Mouse (Mus musculus): ENCODE results near the gene Tnfrsf18. TPM values are rescaled to one million over a fixed set of nuclear protein-coding genes. Genes with fewer than 3 reads are reported as not detected.

Gene Tnfrsf18
- total and polyA plus RNA-seq, 2 experiments from 2014 or later, result 1.2 TPM; not detected in 1

- TF ChIP-seq CTCF (IDR thresholded peaks at IDR 0.05; ENCODE audit: low read depth), result no peak
- WGBS, result 50% methylated on average over 5 of the region's 5 CpGs
These were observed 33.3 kb downstream of the Tnfrsf18 start, which contains the start of gene Ttll10 for GRCm38 (mm10) chr4:156059261-156059660. Ttll10 (minus strand) TSS chr4:156059414.

GRCm38 (mm10) chr4:156059713-156060112 lies 33.7 kb downstream of the Tnfrsf18 start:
- no peak for ATAC-seq
- H3K4me3 ChIP-seq (ENCODE audit: low read depth, low read length), result no peak overlapping the region
- no peak for TF ChIP-seq CTCF (IDR thresholded peaks at IDR 0.05; ENCODE audit: low read depth)
- H3K9me3 ChIP-seq (ENCODE audit: low read length), result no peaks in the 10 kb centered on the region
- no peak overlapping the region for H3K27ac ChIP-seq (ENCODE audit: low read depth, low read length)
- no peaks in the 10 kb centered on the region for H3K27me3 ChIP-seq (ENCODE audit: insufficient read depth, low read length)
- no peak for DNase-seq
- no peak overlapping the region for H3K9ac ChIP-seq
- no peaks in the 10 kb centered on the region for H3K36me3 ChIP-seq (ENCODE audit: insufficient read depth)
- no peaks in the 10 kb centered on the region for H3K4me1 ChIP-seq (ENCODE audit: insufficient read depth)
- no peak overlapping the region for H3K4me2 ChIP-seq (ENCODE audit: low read depth)
- whole genome bisulfite sequencing, result 40% methylated on average over 10 of the region's 10 CpGs

More at GRCm38 (mm10) chr4:156059261-156059660, 33.3 kb downstream of the Tnfrsf18 start, which contains the start of gene Ttll10:
- H3K36me3 ChIP-seq (ENCODE audit: insufficient read depth), result no peaks in the 10 kb centered on the region
- no peak for DNase-seq
- no peaks in the 10 kb centered on the region for H3K9me3 ChIP-seq (ENCODE audit: low read length)
- no peak within 1 kb of the TSS for H3K9ac ChIP-seq
- no peaks in the 10 kb centered on the region for H3K27me3 ChIP-seq (ENCODE audit: insufficient read depth, low read length)
- no peak within 1 kb of the TSS for H3K27ac ChIP-seq (ENCODE audit: low read depth, low read length)
- ATAC-seq, result no peak
- H3K4me2 ChIP-seq (ENCODE audit: low read depth), result no peak within 1 kb of the TSS
- no peak within 1 kb of the TSS for H3K4me3 ChIP-seq (ENCODE audit: low read depth, low read length)
- no peaks in the 10 kb centered on the region for H3K4me1 ChIP-seq (ENCODE audit: insufficient read depth)

- Histone ChIP-seq H3K4me3 (ENCODE audit: low read depth, low read length) (no peak overlapping the region), H3K27ac (ENCODE audit: low read depth, low read length) (no peak overlapping the region), H3K9me3 (ENCODE audit: low read length) (no peaks in the 10 kb centered on the region), H3K27me3 (ENCODE audit: insufficient read depth, low read length) (no peaks in the 10 kb centered on the region), H3K4me2 (ENCODE audit: low read depth) (no peak overlapping the region), H3K36me3 (ENCODE audit: insufficient read depth) (no peaks in the 10 kb centered on the region), H3K9ac (no peak overlapping the region), H3K4me1 (ENCODE audit: insufficient read depth) (no peaks in the 10 kb centered on the region)
- no peak for DNase-seq
- ATAC-seq, result no peak
- WGBS, result 6% methylated on average over 4 of the region's 4 CpGs
- TF ChIP-seq CTCF (IDR thresholded peaks at IDR 0.05; ENCODE audit: low read depth), result no peak
These were observed 38.0 kb downstream of the Tnfrsf18 start for GRCm38 (mm10) chr4:156063861-156064509.

GRCm38 (mm10) chr4:156064510-156064897 lies 38.5 kb downstream of the Tnfrsf18 start:
- H3K9ac ChIP-seq, result no peak overlapping the region
- H3K27me3 ChIP-seq (ENCODE audit: insufficient read depth, low read length), result no peaks in the 10 kb centered on the region
- no peak for TF ChIP-seq CTCF (IDR thresholded peaks at IDR 0.05; ENCODE audit: low read depth)
- H3K27ac ChIP-seq (ENCODE audit: low read depth, low read length), result no peak overlapping the region
- no peak overlapping the region for H3K4me2 ChIP-seq (ENCODE audit: low read depth)
- DNase-seq (no peak), ATAC-seq (no peak)
- 84% methylated on average over 9 of the region's 9 CpGs for WGBS
- no peaks in the 10 kb centered on the region for H3K36me3 ChIP-seq (ENCODE audit: insufficient read depth)
- H3K4me1 ChIP-seq (ENCODE audit: insufficient read depth), result no peaks in the 10 kb centered on the region
- no peaks in the 10 kb centered on the region for H3K9me3 ChIP-seq (ENCODE audit: low read length)
- H3K4me3 ChIP-seq (ENCODE audit: low read depth, low read length), result no peak overlapping the region

GRCm38 (mm10) chr4:156065156-156065894 lies 39.4 kb downstream of the Tnfrsf18 start:
- H3K27me3 ChIP-seq (ENCODE audit: insufficient read depth, low read length), result no peaks in the 10 kb centered on the region
- H3K4me1 ChIP-seq (ENCODE audit: insufficient read depth), result no peaks in the 10 kb centered on the region
- ATAC-seq, result no peak
- no peak for TF ChIP-seq CTCF (IDR thresholded peaks at IDR 0.05; ENCODE audit: low read depth)
- H3K27ac ChIP-seq (ENCODE audit: low read depth, low read length), result no peak overlapping the region
- H3K9me3 ChIP-seq (ENCODE audit: low read length), result no peaks in the 10 kb centered on the region
- DNase-seq, result no peak
- H3K9ac ChIP-seq, result no peak overlapping the region
- no peak overlapping the region for H3K4me3 ChIP-seq (ENCODE audit: low read depth, low read length)
- H3K36me3 ChIP-seq (ENCODE audit: insufficient read depth), result no peaks in the 10 kb centered on the region
- WGBS, result 91% methylated on average over 10 of the region's 10 CpGs
- H3K4me2 ChIP-seq (ENCODE audit: low read depth), result no peak overlapping the region

GRCm38 (mm10) chr4:156067256-156067949 lies 41.4 kb downstream of the Tnfrsf18 start:
- Histone ChIP-seq H3K27me3 (ENCODE audit: insufficient read depth, low read length) (no peaks in the 10 kb centered on the region), H3K27ac (ENCODE audit: low read depth, low read length) (no peak overlapping the region), H3K4me1 (ENCODE audit: insufficient read depth) (no peaks in the 10 kb centered on the region), H3K9ac (no peak overlapping the region), H3K9me3 (ENCODE audit: low read length) (no peaks in the 10 kb centered on the region), H3K4me3 (ENCODE audit: low read depth, low read length) (no peak overlapping the region), H3K4me2 (ENCODE audit: low read depth) (no peak overlapping the region), H3K36me3 (ENCODE audit: insufficient read depth) (no peaks in the 10 kb centered on the region)
- 81% methylated on average over 5 of the region's 5 CpGs for WGBS
- TF ChIP-seq CTCF (IDR thresholded peaks at IDR 0.05; ENCODE audit: low read depth), result no peak
- ATAC-seq (no peak), DNase-seq (no peak)

GRCm38 (mm10) chr4:156069701-156070100 lies 43.7 kb downstream of the Tnfrsf18 start:
- WGBS, result 94% methylated on average over 8 of the region's 8 CpGs
- Histone ChIP-seq H3K27ac (ENCODE audit: low read depth, low read length) (no peak overlapping the region), H3K4me3 (ENCODE audit: low read depth, low read length) (no peak overlapping the region), H3K9me3 (ENCODE audit: low read length) (no peaks in the 10 kb centered on the region), H3K4me1 (ENCODE audit: insufficient read depth) (no peaks in the 10 kb centered on the region), H3K27me3 (ENCODE audit: insufficient read depth, low read length) (no peaks in the 10 kb centered on the region), H3K4me2 (ENCODE audit: low read depth) (no peak overlapping the region), H3K36me3 (ENCODE audit: insufficient read depth) (no peaks in the 10 kb centered on the region), H3K9ac (no peak overlapping the region)
- no peak for DNase-seq
- no peak for ATAC-seq
- TF ChIP-seq CTCF (IDR thresholded peaks at IDR 0.05; ENCODE audit: low read depth), result no peak

All from forebrain, postnatal 0 days (tissue).